12 mouse cellular contexts compared by ENCODE assay signal in genomic region chr16:37616104-37616503, GRCm38 (mm10). TPM values are rescaled to one million over a fixed set of nuclear protein-coding genes. Genes with fewer than 3 reads are reported as not detected.
"Had no signal": no experiment of that assay in that cellular context is flagged by ENCODE, and none has a peak within 500 bp of the region (broad histone marks: within the 10 kb centered on the region; RNA-seq: fewer than 3 reads in every experiment).

No protein-coding gene starts in this region.

- H3K9ac ChIP-seq: intestine, embryonic 15.5 days; liver, embryonic 14.5 days; midbrain, embryonic 12.5 days; stomach, embryonic 15.5 days had no signal

- H3K27me3 ChIP-seq: intestine, embryonic 15.5 days; midbrain, embryonic 12.5 days; stomach, embryonic 15.5 days had no signal

- H3K36me3 ChIP-seq: intestine, embryonic 15.5 days; midbrain, embryonic 12.5 days; stomach, embryonic 15.5 days had no signal

- ATAC-seq: intestine, embryonic 15.5 days; midbrain, embryonic 16.5 days had no signal

- H3K4me1 ChIP-seq: stomach, embryonic 15.5 days had no signal

- H3K9me3 ChIP-seq: intestine, embryonic 15.5 days; midbrain, embryonic 12.5 days; stomach, embryonic 15.5 days had no signal

- H3K4me3 ChIP-seq: intestine, embryonic 15.5 days; midbrain, embryonic 12.5 days; stomach, embryonic 15.5 days had no signal

- H3K27ac ChIP-seq: intestine, embryonic 15.5 days; liver, embryonic 14.5 days; midbrain, embryonic 12.5 days; stomach, embryonic 15.5 days had no signal

- H3K4me2 ChIP-seq: intestine, embryonic 15.5 days; midbrain, embryonic 12.5 days; stomach, embryonic 15.5 days had no signal

- DNase-seq: kidney, adult 18-20 months; kidney, postnatal 10 days; kidney, postnatal 4 days; lung, adult 18-20 months; thymus, adult 2 months; thymus, postnatal 25 days had no signal

RNA-seq across cellular contexts. Expression of gene Hgd, which starts 36.2 kb away (rescaled TPM):
- polyA plus RNA-seq: midbrain, embryonic 12.5 days; neural tube, embryonic 14.5 days had no signal
